Mouse (Mus musculus) right cerebral cortex, adult 2 months (tissue): ENCODE measurements at regions not wholly inside any gene's neighbourhood (a gene's known extent, or its start where the extent isn't known, plus 50 kb on each side); places are given as distances from the start of the nearest gene placed in this dataset.
A peak's percentile ranks its signal among the peaks of the same experiment; 100 is the strongest.
"Not testable (repeated sequence)": the region's sequence is repeated elsewhere in the genome, so short reads cannot be mapped to it uniquely, and the experiment has no call there.

Source experiments
- DNase-seq, 2 experiments: peaks; one replicate each; pipeline ENCODE4 v3.0.0; 2021 to 2022; ENCODE audit warnings: low spot score in 2 of 2

GRCm38 (mm10) chr7:64032921-64033354 is 94.2 kb upstream of the Klf13 start:
- DNase-seq, result peak; percentile 90 to 91

- no peak for DNase-seq
These were observed 91.9 kb upstream of the Klf13 start for GRCm38 (mm10) chr7:64030650-64031049.

- no peak for DNase-seq
These were observed 88.4 kb upstream of the Klf13 start for GRCm38 (mm10) chr7:64027100-64027499.

DNA sequence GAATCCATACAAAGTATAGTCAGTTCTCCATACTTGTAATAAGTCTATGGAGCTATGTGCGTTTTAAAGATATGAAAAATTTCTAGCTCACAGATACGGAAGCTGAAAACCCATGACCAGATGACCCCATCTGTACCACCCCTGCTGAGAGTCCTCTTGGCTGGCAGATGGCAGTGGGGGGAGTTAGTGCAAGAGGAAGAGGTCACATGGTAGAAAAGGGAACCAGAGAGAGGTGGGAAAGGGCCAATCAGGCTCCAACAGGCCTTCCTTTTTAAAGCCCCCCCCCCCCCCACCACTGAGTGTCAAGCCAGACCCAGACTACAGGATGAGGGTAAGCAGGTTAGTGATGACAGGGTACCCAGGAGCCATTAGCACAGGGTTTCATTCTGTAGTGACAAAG is 86.4 kb upstream of the Klf13 start:
- no peak for DNase-seq

DNA sequence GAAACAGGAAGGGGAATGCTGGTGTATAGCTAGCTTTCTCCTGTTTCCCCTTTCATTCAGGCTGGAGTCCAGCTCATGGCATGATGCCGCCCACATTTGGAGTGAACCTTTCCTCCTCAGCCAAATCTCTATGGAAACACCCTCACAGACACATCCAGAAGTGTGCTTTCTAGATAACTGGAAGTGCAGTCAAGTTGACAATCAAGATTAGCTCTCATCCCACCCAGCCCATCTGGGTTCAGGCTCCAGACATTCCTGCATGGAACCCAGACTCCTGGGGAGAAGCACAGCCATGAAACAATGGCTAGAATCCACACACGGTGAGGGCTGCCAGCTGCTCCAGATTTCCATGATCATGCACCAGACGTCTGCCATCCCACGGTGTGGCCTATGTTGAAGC is 85.5 kb upstream of the Klf13 start:
- peak; percentile 53 to 60 for DNase-seq

DNA sequence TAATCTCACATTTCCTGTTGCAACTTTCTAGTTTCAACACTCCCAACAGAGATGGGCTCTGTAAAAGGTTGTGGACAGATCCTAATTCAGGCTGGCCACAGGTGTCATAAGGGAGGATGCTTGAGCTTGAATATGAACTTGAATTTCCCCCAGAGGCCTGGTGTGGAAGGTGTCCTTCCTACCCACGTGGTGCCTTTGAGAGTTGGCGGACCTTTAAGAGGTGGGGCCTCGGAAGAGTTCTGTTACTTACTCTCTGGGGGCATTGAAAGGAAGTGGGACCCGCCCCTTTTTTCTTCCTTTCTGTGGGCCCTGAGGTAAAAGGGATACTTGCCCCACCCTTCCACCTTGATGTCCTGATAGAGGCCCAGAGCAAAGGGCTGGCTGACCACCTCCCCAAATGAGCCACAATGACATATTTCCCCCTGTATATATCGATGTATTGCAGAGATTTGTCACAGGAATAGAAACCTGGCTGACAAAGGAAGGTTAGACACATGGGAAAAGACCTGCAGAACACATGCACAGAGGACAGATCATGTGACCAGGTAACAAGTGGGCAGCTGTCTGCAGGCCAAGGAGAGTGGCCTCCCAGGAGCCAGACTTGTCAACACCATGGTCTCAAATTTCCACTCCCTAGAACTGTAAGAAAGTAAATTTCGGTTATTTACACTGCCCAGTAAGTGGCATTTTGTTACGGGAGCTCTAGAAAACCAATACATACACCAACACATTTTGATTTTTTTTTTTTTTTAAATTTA is 84.2 kb upstream of the Klf13 start:
- no peak for DNase-seq

GRCm38 (mm10) chr7:64021241-64022108 is 82.8 kb upstream of the Klf13 start:
- peak; percentile 65 to 72 for DNase-seq

DNA sequence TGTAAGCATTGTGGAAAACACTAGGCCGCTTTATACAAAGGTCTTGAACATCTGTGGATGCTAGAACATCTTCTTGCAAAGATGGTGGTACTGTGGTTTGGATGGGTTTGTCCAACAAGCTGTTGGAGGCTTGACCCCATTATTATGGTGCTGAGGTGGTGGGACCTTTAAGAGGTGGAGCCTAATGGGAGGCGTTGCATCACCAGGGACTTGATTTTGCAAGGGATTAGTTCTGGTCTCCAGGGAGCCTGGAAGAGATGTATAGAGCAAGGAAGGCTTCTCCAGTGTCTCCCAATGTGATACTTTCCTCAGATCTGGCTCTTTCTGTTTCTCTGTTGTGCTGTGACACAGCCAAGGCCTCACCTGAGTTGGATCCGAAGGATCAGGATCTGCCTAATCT is 79.4 kb upstream of the Klf13 start:
- DNase-seq, result no peak

- DNase-seq, result peak; percentile 37 to 42
These were observed 78.2 kb upstream of the Klf13 start for GRCm38 (mm10) chr7:64016874-64017273.

DNA sequence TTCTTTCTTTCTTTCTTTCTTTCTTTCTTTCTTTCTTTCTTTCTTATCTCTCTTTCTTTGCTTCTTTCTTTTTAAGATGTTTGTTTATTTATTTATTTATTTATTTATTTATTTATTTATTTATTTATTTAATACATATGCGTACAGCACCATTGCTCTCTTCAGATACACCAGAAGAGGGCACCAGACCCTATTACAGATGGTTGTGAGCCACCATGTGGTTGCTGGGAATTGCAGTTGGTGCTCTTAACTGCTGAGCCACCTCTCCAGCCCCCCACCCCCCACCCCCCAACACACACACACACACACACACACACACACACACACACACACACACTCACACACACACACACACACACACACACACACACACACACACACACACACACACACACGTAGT is 76.4 kb upstream of the Klf13 start:
- DNase-seq, result not testable (repeated sequence)

DNA sequence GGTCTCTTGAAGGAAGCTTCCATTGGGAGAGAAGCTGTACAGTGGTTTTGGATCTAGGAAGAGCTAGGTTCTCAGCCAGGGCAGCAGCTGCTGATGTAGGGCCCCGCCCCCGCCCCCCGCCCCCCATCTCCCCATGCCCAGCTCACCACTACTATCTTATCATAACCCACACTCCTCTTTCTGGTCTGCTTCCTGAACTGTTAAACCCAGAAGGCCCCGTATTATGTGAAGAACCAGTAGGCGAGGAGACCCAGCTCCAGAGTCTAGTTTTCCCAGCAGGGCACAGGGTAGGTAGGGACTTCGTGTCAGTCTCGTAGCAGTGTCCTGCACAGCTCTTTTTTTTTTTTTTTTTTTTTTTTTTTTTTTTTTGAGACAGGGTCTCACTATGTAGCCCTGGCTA is 75.5 kb upstream of the Klf13 start:
- no peak for DNase-seq

- no peak for DNase-seq
These were observed 74.4 kb upstream of the Klf13 start for GRCm38 (mm10) chr7:64013023-64013547.

GRCm38 (mm10) chr7:64012268-64012601 is 73.5 kb upstream of the Klf13 start:
- DNase-seq, result no peak

- no peak for DNase-seq
These were observed 73.0 kb upstream of the Klf13 start for GRCm38 (mm10) chr7:64011563-64012267.

- no peak for DNase-seq
These were observed 71.9 kb upstream of the Klf13 start for GRCm38 (mm10) chr7:64010640-64011039.

- no peak for DNase-seq
These were observed 69.1 kb upstream of the Klf13 start for GRCm38 (mm10) chr7:64007766-64008165.

DNA sequence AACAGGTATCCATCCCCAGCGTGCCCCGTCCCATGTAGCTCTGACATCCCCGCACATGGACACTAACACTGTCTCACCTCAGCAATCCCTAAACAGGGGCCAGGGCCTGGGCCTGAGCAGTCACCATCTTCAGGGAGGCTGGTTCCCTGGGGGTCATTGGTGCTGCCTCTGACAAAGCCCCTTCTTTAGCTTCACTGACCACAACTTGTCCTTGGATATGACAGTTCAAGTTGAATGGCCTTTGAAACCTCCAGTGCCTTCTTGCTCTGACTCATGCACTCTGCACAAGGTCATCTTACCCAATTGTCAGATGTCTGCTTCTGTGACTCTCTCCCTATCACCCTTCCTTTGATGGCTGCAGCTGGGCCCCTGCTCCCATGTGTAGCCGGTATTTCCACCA is 68.2 kb upstream of the Klf13 start:
- no peak for DNase-seq

DNA sequence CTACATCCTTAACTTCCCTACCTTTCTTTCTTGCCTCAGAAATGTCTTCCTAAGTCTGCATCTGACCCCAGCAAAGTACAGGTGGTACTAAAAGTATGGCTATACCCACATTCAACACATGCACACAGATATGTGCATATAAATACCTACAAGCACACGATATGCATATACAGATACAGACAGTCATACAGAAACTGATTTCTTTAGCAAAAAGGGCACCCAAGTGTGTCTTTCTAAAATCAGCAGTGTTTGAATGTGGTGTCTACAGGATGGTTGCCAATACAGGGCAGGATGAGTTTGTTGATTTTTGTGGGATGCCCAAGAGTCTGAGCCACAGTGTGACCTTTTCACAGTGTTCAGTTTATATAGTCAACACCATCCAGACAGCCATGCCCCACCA is 67.0 kb upstream of the Klf13 start:
- DNase-seq, result no peak

- DNase-seq, result no peak
These were observed 65.2 kb upstream of the Klf13 start for GRCm38 (mm10) chr7:64003904-64004303.

DNA sequence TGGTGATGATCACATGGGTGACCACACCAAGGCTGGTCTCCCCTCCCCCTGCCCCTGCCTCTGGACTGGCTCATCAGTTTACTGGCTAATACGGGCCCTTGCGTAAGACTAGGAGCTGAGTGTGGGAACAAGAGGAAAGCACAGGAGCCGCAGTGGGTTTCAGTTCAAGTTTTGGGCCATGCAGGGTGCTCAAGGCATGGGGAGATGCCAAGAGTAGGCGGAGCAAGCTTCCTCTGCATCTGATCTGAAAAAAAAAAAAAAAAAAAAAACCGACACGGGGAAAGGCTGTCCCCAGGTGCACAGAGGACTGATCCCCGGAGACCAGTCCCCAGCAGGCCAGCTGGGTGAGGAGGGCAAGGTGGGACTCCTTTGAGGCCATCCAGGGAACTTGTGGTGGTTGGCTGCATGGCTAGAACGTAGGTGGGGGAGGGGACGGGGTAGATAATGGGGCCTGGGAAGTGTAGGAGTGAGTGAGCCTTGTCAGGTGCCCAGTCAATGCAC is 62.9 kb upstream of the Klf13 start:
- no peak for DNase-seq

DNA sequence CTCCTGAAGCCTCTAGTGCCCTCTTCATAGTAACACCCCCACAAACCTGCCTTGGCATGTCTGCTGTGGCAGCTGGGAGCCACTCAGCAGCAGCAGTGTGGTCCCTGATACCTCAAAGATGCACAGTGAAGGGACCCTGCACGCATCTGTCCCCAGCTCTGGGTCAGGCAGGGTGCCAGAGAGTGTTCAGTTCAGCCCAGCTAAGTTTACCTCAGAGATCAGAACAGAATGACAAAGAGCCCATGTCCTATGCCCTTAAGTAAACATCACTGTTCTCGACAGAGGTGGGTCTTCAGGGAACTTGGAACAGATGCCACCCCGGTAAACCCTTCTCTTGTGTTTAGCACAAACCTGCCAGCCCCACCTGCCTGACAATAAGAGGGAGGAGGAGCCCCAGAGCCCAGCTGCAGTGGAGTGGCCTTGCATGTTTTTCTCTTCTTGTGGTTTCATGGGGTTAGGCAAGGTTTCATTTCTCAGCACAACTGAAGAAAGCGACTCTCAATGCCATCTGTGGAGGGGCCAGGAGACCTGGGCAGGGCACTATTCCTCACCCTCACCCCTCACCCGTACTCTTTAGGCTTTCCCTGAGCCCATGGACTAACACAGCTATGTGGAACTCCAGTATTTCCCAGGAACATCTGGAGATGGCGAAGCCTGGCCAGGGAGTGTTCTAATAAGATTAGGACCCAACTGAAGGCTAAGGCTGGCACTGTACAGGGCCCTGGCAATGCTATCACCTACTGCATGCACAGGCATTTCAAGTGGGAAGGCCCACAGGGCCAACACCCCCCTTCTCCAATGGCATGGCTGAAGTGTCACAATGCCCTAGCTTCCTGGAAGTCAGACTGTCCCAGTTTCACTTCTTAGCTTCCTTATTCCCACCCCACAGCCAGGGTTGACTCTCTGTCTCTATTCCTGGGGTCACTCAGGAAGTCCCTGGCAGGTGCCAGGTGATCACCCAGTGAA is 60.6 kb upstream of the Klf13 start:
- no peak for DNase-seq
